Mouse (Mus musculus) CH12.LX (cell line): ENCODE data around the gene Trpm5. TPM values are rescaled to one million over a fixed set of nuclear protein-coding genes. Genes with fewer than 3 reads are reported as not detected.

Experiments
- DNase-seq: peaks from one replicate; pipeline ENCODE4 v3.0.0-alpha.2; 2013; ENCODE audit errors: extremely low read depth
- H3K27ac ChIP-seq: 2 replicates; pipeline ENCODE4 v1.5.1; 2012; ENCODE audit warnings: low read depth, mild to moderate bottlenecking, control low read depth, moderate library complexity; ENCODE audit not compliant: insufficient read depth
- H3K27me3 ChIP-seq: replicated peaks from 2 replicates; pipeline ENCODE3; 2012; ENCODE audit warnings: inconsistent platforms
- H3K36me3 ChIP-seq, 2 experiments: replicated peaks in 1 of 2; 2 replicates each; pipeline versions ENCODE3 to v1.6.1; 2012; ENCODE audit warnings: inconsistent platforms in 1 of 2, low read length in 1 of 2, mild to moderate bottlenecking in 1 of 2, mixed read lengths in 1 of 2, moderate library complexity in 1 of 2; ENCODE audit not compliant: control insufficient read depth in 1 of 2, insufficient read depth in 1 of 2
- H3K4me1 ChIP-seq, 2 experiments: 2 replicates each; pipeline ENCODE4 v1.6.1; 2012; ENCODE audit warnings: inconsistent platforms in 1 of 2, moderate library complexity in 1 of 2; ENCODE audit not compliant: insufficient read depth in 2 of 2, control insufficient read depth in 1 of 2
- H3K4me2 ChIP-seq: 2 replicates; pipeline ENCODE4 v1.6.1; 2012; ENCODE audit warnings: low read depth, mild to moderate bottlenecking, control low read depth; ENCODE audit not compliant: poor library complexity, insufficient read depth, severe bottlenecking
- H3K4me3 ChIP-seq, 3 experiments: fragments of 150-350 bp in 1 of 3; sonication (generic) in 1 of 3; replicated peaks in 1 of 3; 2 replicates each; pipeline versions ENCODE3 to v1.5.1; 2011 to 2012; ENCODE audit warnings: low read depth in 2 of 3, low read length in 2 of 3, mild to moderate bottlenecking in 2 of 3, moderate library complexity in 2 of 3, control low read depth in 1 of 3, improper control_type of control experiment in 1 of 3, inconsistent platforms in 1 of 3, mixed read lengths in 1 of 3; ENCODE audit not compliant: poor library complexity in 1 of 3
- H3K79me2 ChIP-seq: replicated peaks from 2 replicates; pipeline ENCODE4 v1.6.1; 2012; ENCODE audit warnings: mild to moderate bottlenecking, moderate library complexity; ENCODE audit not compliant: control insufficient read depth, poor library complexity, insufficient read depth, severe bottlenecking; ENCODE audit errors: extremely low read depth
- H3K9ac ChIP-seq: 2 replicates; pipeline ENCODE4 v1.6.1; 2012; ENCODE audit warnings: low read depth, mild to moderate bottlenecking, control low read depth, moderate library complexity; ENCODE audit not compliant: insufficient read depth
- H3K9me3 ChIP-seq: replicated peaks from 2 replicates; pipeline ENCODE3; 2012; ENCODE audit warnings: low read length, inconsistent platforms, mixed read lengths
- CHD2 ChIP-seq: IDR thresholded peaks from 2 replicates; pipeline ENCODE4 v1.6.1; 2011; ENCODE audit warnings: low read length, improper control_type of control experiment
- E2F4 ChIP-seq: IDR thresholded peaks from 2 replicates; pipeline ENCODE4 v1.6.1; 2011; ENCODE audit warnings: low read depth, low read length, improper control_type of control experiment; ENCODE audit not compliant: insufficient replicate concordance
- EP300 ChIP-seq: IDR thresholded peaks from 2 replicates; pipeline ENCODE4 v1.6.1; 2011; ENCODE audit warnings: low read length, improper control_type of control experiment
- ETS1 ChIP-seq: conservative IDR thresholded peaks from 2 replicates; pipeline ENCODE4 v1.6.1; 2012; ENCODE audit warnings: low read depth, mild to moderate bottlenecking, inconsistent platforms, low read length, improper control_type of control experiment, moderate library complexity
- GABPA ChIP-seq: IDR thresholded peaks from 2 replicates; pipeline ENCODE4 v1.6.1; 2012; ENCODE audit warnings: low read depth, low read length, improper control_type of control experiment, inconsistent platforms; ENCODE audit not compliant: insufficient replicate concordance
- HCFC1 ChIP-seq: IDR thresholded peaks from 2 replicates; pipeline ENCODE4 v1.6.1; 2012; ENCODE audit warnings: low read depth, mild to moderate bottlenecking, inconsistent platforms, low read length, improper control_type of control experiment
- IRF4 ChIP-seq: IDR thresholded peaks from 2 replicates; pipeline ENCODE4 v1.6.1; 2014; ENCODE audit warnings: low read depth, mild to moderate bottlenecking, inconsistent platforms, low read length, improper control_type of control experiment
- JUN ChIP-seq: IDR thresholded peaks from 2 replicates; pipeline ENCODE4 v1.6.1; 2011; ENCODE audit warnings: low read depth, mild to moderate bottlenecking, low read length, improper control_type of control experiment, moderate library complexity; ENCODE audit not compliant: insufficient read depth
- KAT2A ChIP-seq: IDR thresholded peaks from 2 replicates; pipeline ENCODE4 v1.6.1; 2012; ENCODE audit warnings: low read length, improper control_type of control experiment, inconsistent platforms; ENCODE audit not compliant: insufficient replicate concordance
- MAFK ChIP-seq: IDR thresholded peaks from 2 replicates; pipeline ENCODE4 v1.6.1; 2011; ENCODE audit warnings: low read length, improper control_type of control experiment; ENCODE audit not compliant: insufficient replicate concordance
- MAZ ChIP-seq: IDR thresholded peaks from 2 replicates; pipeline ENCODE4 v1.6.1; 2012; ENCODE audit warnings: low read depth, mild to moderate bottlenecking, inconsistent platforms, low read length, improper control_type of control experiment, moderate library complexity
- MXI1 ChIP-seq: IDR thresholded peaks from 2 replicates; pipeline ENCODE4 v1.6.1; 2011; ENCODE audit warnings: mild to moderate bottlenecking, low read depth, low read length, improper control_type of control experiment
- MYC ChIP-seq: IDR thresholded peaks from 2 replicates; pipeline ENCODE4 v1.6.1; 2011; ENCODE audit warnings: low read depth, mild to moderate bottlenecking, improper control_type of control experiment, low read length
- POLR2A ChIP-seq: IDR thresholded peaks from 2 replicates; pipeline ENCODE4 v1.6.1; 2011; ENCODE audit warnings: low read depth, mild to moderate bottlenecking, improper control_type of control experiment, low read length
- RAD21 ChIP-seq: IDR thresholded peaks from 2 replicates; pipeline ENCODE4 v1.6.1; 2011; ENCODE audit warnings: low read depth, mild to moderate bottlenecking, low read length, improper control_type of control experiment, moderate library complexity
- SIN3A ChIP-seq: IDR thresholded peaks from 2 replicates; pipeline ENCODE4 v1.6.1; 2012; ENCODE audit warnings: low read length, improper control_type of control experiment, inconsistent platforms
- TBP ChIP-seq: conservative IDR thresholded peaks from 2 replicates; pipeline ENCODE4 v1.6.1; 2011; ENCODE audit warnings: low read depth, low read length, improper control_type of control experiment
- UBTF ChIP-seq: IDR thresholded peaks from 2 replicates; pipeline ENCODE4 v1.6.1; 2012; ENCODE audit warnings: low read depth, mild to moderate bottlenecking, inconsistent platforms, low read length, improper control_type of control experiment, moderate library complexity
- USF1 ChIP-seq: IDR thresholded peaks from 2 replicates; pipeline ENCODE4 v1.6.1; 2014; ENCODE audit warnings: low read depth, mild to moderate bottlenecking, inconsistent platforms, low read length, improper control_type of control experiment
- USF2 ChIP-seq: conservative IDR thresholded peaks from 2 replicates; pipeline ENCODE4 v1.6.1; 2011; ENCODE audit warnings: low read depth, low read length, improper control_type of control experiment
- ZKSCAN1 ChIP-seq: IDR thresholded peaks from 2 replicates; pipeline ENCODE4 v1.6.1; 2012; ENCODE audit warnings: low read depth, inconsistent platforms, low read length, improper control_type of control experiment, borderline replicate concordance
- ZMIZ1 ChIP-seq: IDR thresholded peaks from 2 replicates; pipeline ENCODE4 v1.6.1; 2012; ENCODE audit warnings: low read depth, mild to moderate bottlenecking, inconsistent platforms, low read length, improper control_type of control experiment
- dilution Hi-C: fragments of 300-500 bp; cut with MboI; formaldehyde crosslinking; loops from 2 replicates; pipeline ENCODE4 v1.14.3; 2020; ENCODE audit warnings: low sequenced_read_pairs; ENCODE audit not compliant: extremely low pct_unique_long_range_greater_than_20kb, extremely low pct_ligation_motif_present
- in situ Hi-C: fragments of 300-500 bp; cut with MboI; formaldehyde crosslinking; loops from 3 replicates; pipeline ENCODE4 v1.14.3; 2019; ENCODE audit warnings: low sequenced_read_pairs, low pct_ligation_motif_present, low pct_unique_long_range_greater_than_20kb, mixed read lengths
- polyA plus RNA-seq: library from polyadenylated mRNA; unstranded; fragments of >175 nt; gene quantifications from 2 replicates; pipeline ENCODE4 v1.2.1, GENCODE M21; 2012; ENCODE audit warnings: low read depth; ENCODE audit not compliant: insufficient read length
- total RNA-seq, 2 experiments: library from RNA; depleted of rRNA; stranded (reverse); fragments of 300-350 nt in 1 of 2; fragments of >200 nt in 1 of 2; gene quantifications; 2 replicates each; pipeline ENCODE4 v1.2.3; 2012 to 2014

Trpm5 gene
- total and polyA plus RNA-seq, 3 experiments: 1.1 to 3.0 (median 1.5) TPM

DNA sequence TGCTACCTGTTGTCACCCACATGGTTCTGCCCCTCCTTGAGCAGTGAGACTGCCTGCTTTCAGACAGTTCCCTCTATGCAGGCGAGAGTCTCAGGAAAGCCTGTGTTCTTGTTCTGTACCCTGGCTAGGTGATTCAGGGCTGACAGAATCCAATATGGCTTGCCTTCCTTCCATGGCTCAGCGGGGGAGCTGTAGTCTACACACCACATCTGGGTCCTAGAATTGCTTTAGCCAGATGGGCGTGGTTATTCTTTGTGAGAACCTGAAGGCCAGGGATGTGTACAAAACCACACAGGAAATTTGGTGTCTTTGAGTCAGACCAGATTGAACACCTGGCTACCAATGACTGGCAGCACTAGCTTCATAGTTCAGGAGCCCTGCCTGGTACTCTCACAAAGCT lies 25.4 kb upstream of the Trpm5 start:
- DNase-seq: peak; percentile 18
- Histone ChIP-seq H3K79me2 (no peaks in the 10 kb centered on the region), H3K9ac (no peak overlapping the region), H3K4me1 (peaks cover 4 to 15% of the 10 kb centered on the region in 2 experiments; a peak in 3 of 4 replicates), H3K27ac (no peak overlapping the region), H3K9me3 (peaks cover 5% of the 10 kb centered on the region), H3K4me2 (no peak overlapping the region), H3K27me3 (peaks cover 68% of the 10 kb centered on the region), H3K4me3 (no peak overlapping the region), H3K36me3 (no peaks in the 10 kb centered on the region)
- dilution Hi-C loops (no loop called here), in situ Hi-C loops (no loop called here)
- no peak for TF ChIP-seq ETS1
- TF ChIP-seq TBP: no peak

DNA sequence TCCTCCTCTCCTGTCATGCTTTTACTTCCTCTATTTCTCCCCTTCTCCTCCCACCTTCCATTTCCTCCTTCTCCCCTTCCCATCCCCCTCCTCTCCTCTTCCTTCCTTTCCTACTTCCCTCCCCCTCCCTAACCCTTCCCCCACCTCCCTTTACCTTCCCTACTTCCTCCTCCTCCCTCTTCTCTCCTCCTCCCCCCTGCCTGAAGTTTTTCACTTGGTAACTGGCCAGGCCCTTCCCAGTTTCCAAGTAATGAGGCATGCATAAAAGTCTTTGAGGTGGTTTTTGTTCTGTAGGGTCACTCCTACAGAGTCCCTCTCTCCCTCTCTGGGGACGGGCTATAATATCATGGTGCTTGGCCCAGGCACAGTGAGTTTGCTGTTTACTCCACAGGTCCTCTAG lies 25.0 kb upstream of the Trpm5 start:
- in situ Hi-C loops: no loop called here
- Histone ChIP-seq H3K4me1 (peaks cover 4 to 15% of the 10 kb centered on the region in 2 experiments; a peak in 3 of 4 replicates), H3K27ac (no peak overlapping the region), H3K27me3 (peaks cover 65% of the 10 kb centered on the region), H3K4me2 (no peak overlapping the region), H3K36me3 (no peaks in the 10 kb centered on the region), H3K79me2 (no peaks in the 10 kb centered on the region)
- dilution Hi-C loops: no loop called here
- TF ChIP-seq RAD21 (no peak), MAZ (no peak), ZKSCAN1 (no peak), ZMIZ1 (no peak), ETS1 (no peak), MAFK (no peak), KAT2A (no peak), UBTF (no peak), E2F4 (no peak), USF2 (no peak), JUN (no peak)
- TF ChIP-seq, all 38 proteins: peak for 0
- no peak overlapping the region for H3K4me3 ChIP-seq
- no peak overlapping the region for H3K9ac ChIP-seq
- peaks cover 9% of the 10 kb centered on the region for H3K9me3 ChIP-seq
- no peak for DNase-seq

DNA sequence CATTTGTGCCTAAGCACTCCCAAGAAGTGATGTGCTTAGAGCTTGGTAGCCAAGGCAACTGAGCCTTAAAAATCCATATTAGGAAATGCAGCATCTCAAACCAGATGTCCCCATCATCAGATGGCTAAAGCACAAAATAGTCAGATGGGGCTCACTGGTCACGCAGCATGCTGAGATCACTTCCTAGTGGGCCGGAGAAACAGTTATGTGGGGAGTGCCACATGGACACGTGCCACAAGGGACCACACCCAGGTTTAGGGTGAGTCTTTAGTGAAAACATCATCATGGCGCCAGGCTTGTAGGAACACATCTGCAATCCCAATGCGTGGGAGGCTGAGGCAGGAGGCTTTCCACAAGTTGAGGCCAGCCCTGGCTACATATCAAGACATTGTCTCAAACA lies 22.1 kb upstream of the Trpm5 start:
- H3K9ac ChIP-seq: no peak overlapping the region
- in situ Hi-C loops: no loop called here
- dilution Hi-C loops: no loop called here
- TF ChIP-seq EP300 (no peak), GABPA (no peak), MYC (no peak), SIN3A (no peak), JUN (no peak), HCFC1 (no peak), USF1 (no peak), USF2 (no peak), POLR2A (no peak), IRF4 (no peak), MXI1 (no peak), CHD2 (no peak), TBP (no peak)
- H3K27me3 ChIP-seq: peaks cover 64% of the 10 kb centered on the region
- no peaks in the 10 kb centered on the region for H3K79me2 ChIP-seq
- H3K4me1 ChIP-seq: peaks cover 4 to 15% of the 10 kb centered on the region in 2 experiments; a peak in 3 of 4 replicates
- H3K27ac ChIP-seq: no peak overlapping the region
- H3K9me3 ChIP-seq: peaks cover 14% of the 10 kb centered on the region
- no peaks in the 10 kb centered on the region for H3K36me3 ChIP-seq
- no peak for DNase-seq
- H3K4me3 ChIP-seq: no peak overlapping the region
- H3K4me2 ChIP-seq: no peak overlapping the region
